Mouse (Mus musculus): ENCODE measurements at regions not wholly inside any gene's neighbourhood (a gene's known extent, or its start where the extent isn't known, plus 50 kb on each side); places are given as distances from the start of the nearest gene placed in this dataset.

GRCm38 (mm10) chr7:71749886-71750285, 398.6 kb upstream of the Gm10295 start:
- Histone ChIP-seq H3K36me3 (replicated peaks) (no peaks in the 10 kb centered on the region), H3K27me3 (replicated peaks; ENCODE audit: low read depth, poor library complexity, severe bottlenecking) (no peaks in the 10 kb centered on the region), H3K4me1 (peaks cover 6% of the 10 kb centered on the region; the same call in 1 of the 2 replicates), H3K4me3 (no peak overlapping the region), H3K9me3 (no peaks in the 10 kb centered on the region), H3K27ac (replicated peaks) (no peak overlapping the region)
- 88% methylated on average over 5 of the region's 5 CpGs for WGBS
- no peak for DNase-seq (ENCODE audit: low spot score)

GRCm38 (mm10) chr7:71746118-71746897, 395.0 kb upstream of the Gm10295 start:
- 78% methylated on average over 7 of the region's 7 CpGs for WGBS
- Histone ChIP-seq H3K9me3 (no peaks in the 10 kb centered on the region), H3K36me3 (replicated peaks) (no peaks in the 10 kb centered on the region), H3K4me1 (peaks cover 6% of the 10 kb centered on the region; the same call in 1 of the 2 replicates), H3K4me3 (no peak overlapping the region), H3K27me3 (replicated peaks; ENCODE audit: low read depth, poor library complexity, severe bottlenecking) (no peaks in the 10 kb centered on the region), H3K27ac (replicated peaks) (no peak overlapping the region)
- DNase-seq (ENCODE audit: low spot score), result no peak

DNA sequence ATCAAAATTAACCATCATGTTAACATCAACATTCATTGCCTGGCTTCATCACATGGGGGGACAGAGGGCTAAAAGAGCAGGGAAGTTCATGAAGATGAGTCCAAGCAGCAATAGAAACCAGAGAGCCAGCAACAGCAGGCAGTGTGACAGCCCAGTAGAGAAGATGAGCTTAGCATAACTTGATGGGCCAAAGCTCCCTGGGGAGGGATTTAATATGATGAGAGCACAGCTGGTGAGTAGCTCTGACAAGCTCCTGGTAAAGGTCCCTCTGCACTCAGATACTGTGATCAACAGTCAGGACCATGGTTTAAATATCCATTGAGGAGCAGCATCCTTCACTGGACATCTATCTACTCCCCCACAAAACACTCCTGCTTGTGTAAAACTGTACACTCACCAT, 377.2 kb upstream of the Gm10295 start:
- DNase-seq (ENCODE audit: low spot score), result no peak
- no peak overlapping the region for H3K27ac ChIP-seq (replicated peaks)
- H3K4me1 ChIP-seq, result no peaks in the 10 kb centered on the region
- H3K9me3 ChIP-seq, result no peaks in the 10 kb centered on the region
- H3K27me3 ChIP-seq (replicated peaks; ENCODE audit: low read depth, poor library complexity, severe bottlenecking), result no peaks in the 10 kb centered on the region
- no peaks in the 10 kb centered on the region for H3K36me3 ChIP-seq (replicated peaks)
- H3K4me3 ChIP-seq, result no peak overlapping the region

DNA sequence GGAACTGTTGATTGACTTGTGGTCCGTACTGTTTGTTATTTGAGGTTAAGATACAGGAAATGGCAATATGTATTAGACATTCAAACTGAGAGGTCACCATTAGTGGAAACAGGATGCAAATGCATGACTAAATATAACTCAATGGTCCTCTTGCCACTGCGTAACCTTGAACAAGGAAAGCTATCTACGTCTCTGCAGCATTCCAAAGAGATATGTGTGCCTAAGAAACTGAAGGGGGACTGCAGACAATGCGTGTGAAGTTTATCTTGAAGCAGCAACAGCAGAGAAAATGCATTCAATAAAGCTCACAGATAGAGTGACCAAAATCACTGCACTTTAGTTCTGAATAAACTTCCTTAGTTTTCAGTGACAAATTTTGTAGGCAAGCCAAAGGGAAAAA, 356.9 kb upstream of the Gm10295 start:
- 78% methylated on average over 4 of the region's 4 CpGs for WGBS
- H3K27ac ChIP-seq (replicated peaks), result no peak overlapping the region
- peaks cover 16% of the 10 kb centered on the region for H3K27me3 ChIP-seq (replicated peaks; ENCODE audit: low read depth, poor library complexity, severe bottlenecking)
- H3K9me3 ChIP-seq, result no peaks in the 10 kb centered on the region
- peaks cover 12% of the 10 kb centered on the region; the same call in 1 of the 2 replicates for H3K4me1 ChIP-seq
- no peaks in the 10 kb centered on the region for H3K36me3 ChIP-seq (replicated peaks)
- DNase-seq (ENCODE audit: low spot score), result no peak
- H3K4me3 ChIP-seq, result no peak overlapping the region

GRCm38 (mm10) chr7:71706201-71706600, 354.9 kb upstream of the Gm10295 start:
- Histone ChIP-seq H3K27me3 (replicated peaks; ENCODE audit: low read depth, poor library complexity, severe bottlenecking) (peaks cover 20% of the 10 kb centered on the region), H3K27ac (replicated peaks) (peak overlapping the region; percentile 95), H3K4me3 (peak overlapping the region; percentile 70), H3K9me3 (no peaks in the 10 kb centered on the region), H3K36me3 (replicated peaks) (no peaks in the 10 kb centered on the region), H3K4me1 (peaks cover 12% of the 10 kb centered on the region; the same call in 1 of the 2 replicates)
- no peak for DNase-seq (ENCODE audit: low spot score)
- 55% methylated on average over 3 of the region's 3 CpGs for WGBS

DNA sequence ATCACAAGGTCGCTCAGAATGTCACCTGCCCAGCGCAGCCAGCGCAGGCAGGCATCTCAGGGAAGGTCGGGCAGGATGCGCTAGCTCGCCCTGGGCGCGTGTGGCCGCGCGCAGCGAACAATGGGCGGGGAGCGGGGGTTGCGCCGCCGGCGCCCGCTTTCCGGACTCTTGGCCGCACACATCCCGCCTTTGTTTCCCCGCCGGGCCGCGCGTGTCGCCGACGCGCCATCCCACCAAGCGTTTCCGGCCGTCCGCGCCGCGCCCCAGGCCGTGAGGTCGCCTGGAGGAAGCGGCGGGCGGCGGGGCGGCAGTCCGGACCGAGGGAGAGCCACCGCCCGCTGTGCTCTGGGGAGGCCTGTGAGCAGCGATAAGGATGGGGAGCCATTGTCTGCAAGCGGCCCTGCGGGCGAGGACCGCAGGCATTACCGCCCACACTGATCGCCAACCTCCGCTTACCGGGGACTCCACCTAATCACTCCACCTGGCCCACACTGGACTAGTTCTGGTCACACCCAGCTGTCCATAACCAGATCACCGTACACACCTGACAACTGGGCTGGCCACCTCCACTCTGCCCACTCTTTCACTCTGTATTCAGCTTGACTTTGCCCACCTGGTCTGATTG, 354.3 kb upstream of the Gm10295 start:
- H3K27me3 ChIP-seq (replicated peaks; ENCODE audit: low read depth, poor library complexity, severe bottlenecking), result peaks cover 20% of the 10 kb centered on the region
- WGBS, result under 1% methylated on average over 59 of the region's 59 CpGs
- peak overlapping the region; percentile 95 for H3K27ac ChIP-seq (replicated peaks)
- peak overlapping the region; percentile 70 for H3K4me3 ChIP-seq
- H3K4me1 ChIP-seq, result peaks cover 12% of the 10 kb centered on the region; the same call in 1 of the 2 replicates
- H3K36me3 ChIP-seq (replicated peaks), result no peaks in the 10 kb centered on the region
- peak; percentile 78 for DNase-seq (ENCODE audit: low spot score)
- no peaks in the 10 kb centered on the region for H3K9me3 ChIP-seq

DNA sequence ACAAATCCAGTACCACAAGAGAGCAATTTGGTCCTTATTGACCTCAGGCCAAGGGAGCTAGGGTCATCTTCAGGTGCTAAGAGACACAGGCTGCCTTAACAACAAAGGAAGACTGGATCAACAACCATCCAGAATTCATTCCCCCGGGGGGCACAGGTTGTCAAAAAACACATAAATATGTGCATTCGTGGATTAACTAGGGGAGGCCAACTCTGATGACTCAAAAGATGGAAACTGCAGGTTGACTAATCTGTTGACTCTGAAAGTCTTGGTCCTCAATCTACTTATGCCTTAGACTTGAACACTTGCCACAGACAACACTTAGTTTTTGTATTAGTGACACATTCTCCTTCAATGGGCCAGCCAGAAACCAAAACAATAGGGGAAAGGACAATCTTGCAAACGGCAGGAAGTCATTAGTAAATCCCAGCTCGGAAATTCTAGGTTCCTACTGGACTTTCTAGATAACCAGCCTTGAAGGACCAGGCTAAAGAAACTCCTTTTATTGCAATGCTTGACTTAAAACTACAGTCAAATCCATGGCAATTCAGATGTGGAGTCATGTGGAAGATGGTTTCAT, 353.5 kb upstream of the Gm10295 start:
- H3K9me3 ChIP-seq, result no peaks in the 10 kb centered on the region
- WGBS, result 59% methylated on average over 4 of the region's 4 CpGs
- peaks cover 12% of the 10 kb centered on the region; the same call in 1 of the 2 replicates for H3K4me1 ChIP-seq
- H3K4me3 ChIP-seq, result peak overlapping the region; percentile 70
- peak overlapping the region; percentile 95; the same call in 1 of the 2 replicates for H3K27ac ChIP-seq (replicated peaks)
- no peaks in the 10 kb centered on the region for H3K36me3 ChIP-seq (replicated peaks)
- DNase-seq (ENCODE audit: low spot score), result no peak
- H3K27me3 ChIP-seq (replicated peaks; ENCODE audit: low read depth, poor library complexity, severe bottlenecking), result peaks cover 20% of the 10 kb centered on the region

Data from embryonic facial prominence, embryonic 10.5 days (tissue).